Mouse (Mus musculus) forebrain, embryonic 12.5 days (tissue): ENCODE data around the gene Ppp6r1. TPM values are rescaled to one million over a fixed set of nuclear protein-coding genes. Genes with fewer than 3 reads are reported as not detected.

Source experiments
- ATAC-seq: fragments of 200-750 bp; cut with Nextera tagmentation; 2 replicates; pipeline ENCODE4 v1.8.0; 2017; ENCODE audit warnings: moderate TSS enrichment; ENCODE audit not compliant: low FRiP score
- H3K27ac ChIP-seq: fragments of 300-500 bp; sonication (generic); 2 replicates; pipeline ENCODE4 v1.5.1; 2016; ENCODE audit warnings: mild to moderate bottlenecking
- H3K27me3 ChIP-seq: fragments of 300-500 bp; sonication (generic); 2 replicates; pipeline ENCODE4 v1.6.1; 2016; ENCODE audit warnings: mild to moderate bottlenecking
- H3K36me3 ChIP-seq: fragments of 300-500 bp; sonication (generic); replicated peaks from 2 replicates; pipeline ENCODE4 v1.6.1; 2016; ENCODE audit warnings: mild to moderate bottlenecking
- H3K4me1 ChIP-seq: fragments of 300-500 bp; sonication (generic); 2 replicates; pipeline ENCODE4 v1.6.1; 2016
- H3K4me2 ChIP-seq: fragments of 300-500 bp; sonication (generic); 2 replicates; pipeline ENCODE4 v1.6.1; 2016; ENCODE audit warnings: mild to moderate bottlenecking, moderate library complexity
- H3K4me3 ChIP-seq: fragments of 300-500 bp; sonication (generic); replicated peaks from 2 replicates; pipeline ENCODE4 v1.5.1; 2016; ENCODE audit warnings: mild to moderate bottlenecking
- H3K9ac ChIP-seq: fragments of 300-500 bp; sonication (generic); 2 replicates; pipeline ENCODE4 v1.6.1; 2016; ENCODE audit warnings: mild to moderate bottlenecking
- H3K9me3 ChIP-seq: fragments of 300-500 bp; sonication (generic); 2 replicates; pipeline ENCODE4 v1.6.1; 2016
- WGBS: fragments of 180-500 bp; shearing (Covaris S2); methylation state at CpG from one replicate; pipeline ENCODE4 v1.1.7; 2016; 5-methylcytosine and 5-hydroxymethylcytosine counted together
- polyA plus RNA-seq: library from polyadenylated mRNA; unstranded; fragments of >200 nt; fragmentation: Nextera tagmentation; extraction: Ambion mirVana; gene quantifications from 2 replicates; pipeline ENCODE4 v1.2.1, GENCODE M21; 2016

Ppp6r1 gene
- polyA plus RNA-seq, 1 experiment from 2014 or later = 25.3 TPM

- no peak overlapping the region for H3K4me3 ChIP-seq
These were observed 2.9 kb downstream of the Ppp6r1 start for GRCm38 (mm10) chr7:4655916-4656315.

DNA sequence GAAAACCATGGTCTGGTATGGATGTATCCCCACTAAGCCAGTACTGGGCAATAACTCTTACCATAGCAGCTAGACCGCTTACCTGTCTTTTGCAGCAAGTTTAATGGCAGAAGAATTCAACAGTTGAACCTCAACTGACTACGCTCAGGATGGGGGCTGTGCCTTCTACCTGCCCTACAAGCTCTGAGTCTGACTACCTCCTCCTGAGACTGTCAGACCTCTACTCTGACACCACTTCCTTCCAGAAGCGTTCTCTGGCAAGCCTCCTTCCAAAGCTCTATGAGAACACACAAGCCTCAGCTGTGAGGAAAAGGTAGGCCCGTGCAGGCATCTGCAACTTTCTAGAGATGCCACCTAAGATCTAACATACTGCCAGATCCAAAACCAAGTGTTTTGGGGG lies 3.4 kb downstream of the Ppp6r1 start:
- H3K9ac ChIP-seq = no peak overlapping the region
- WGBS = 92% methylated on average over 4 of the region's 4 CpGs
- ATAC-seq = no peak
- no peak overlapping the region for H3K27ac ChIP-seq
- peaks cover 34% of the 10 kb centered on the region for H3K4me1 ChIP-seq
- H3K27me3 ChIP-seq = no peaks in the 10 kb centered on the region
- peaks cover 18% of the 10 kb centered on the region; the same call in 1 of the 2 replicates for H3K36me3 ChIP-seq
- H3K9me3 ChIP-seq = no peaks in the 10 kb centered on the region
- no peak overlapping the region for H3K4me3 ChIP-seq
- no peak overlapping the region for H3K4me2 ChIP-seq

More at GRCm38 (mm10) chr7:4655916-4656315, 2.9 kb downstream of the Ppp6r1 start:
- ATAC-seq = no peak
- H3K27me3 ChIP-seq = no peaks in the 10 kb centered on the region
- no peak overlapping the region for H3K9ac ChIP-seq
- no peak overlapping the region for H3K4me2 ChIP-seq
- 89% methylated on average over 1 of the region's 1 CpGs for WGBS
- H3K4me1 ChIP-seq = peaks cover 38% of the 10 kb centered on the region
- H3K36me3 ChIP-seq = peaks cover 18% of the 10 kb centered on the region; the same call in 1 of the 2 replicates
- no peak overlapping the region for H3K27ac ChIP-seq
- H3K9me3 ChIP-seq = no peaks in the 10 kb centered on the region

DNA sequence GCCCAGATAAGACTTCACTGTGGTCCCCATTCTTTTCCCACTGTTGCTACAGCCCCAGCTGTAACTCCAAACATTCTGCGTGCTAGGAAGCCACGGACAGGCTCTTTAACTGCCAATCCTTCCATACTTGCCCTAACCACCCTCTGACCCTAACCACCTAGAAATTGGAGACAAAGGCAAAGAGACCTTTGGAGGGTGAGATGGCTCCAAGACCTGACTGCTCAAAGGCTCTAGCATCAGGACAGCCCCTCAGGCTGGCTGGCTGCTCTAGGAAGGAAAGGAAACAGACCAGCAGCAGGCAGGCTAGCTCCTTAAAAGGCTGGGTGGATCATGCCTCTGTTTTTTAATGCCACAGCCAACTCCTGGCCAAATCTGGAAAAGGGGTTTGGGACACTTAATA lies 4.6 kb downstream of the Ppp6r1 start:
- Histone ChIP-seq H3K4me2 (no peak overlapping the region), H3K9ac (no peak overlapping the region), H3K9me3 (no peaks in the 10 kb centered on the region), H3K4me1 (peaks cover 26% of the 10 kb centered on the region), H3K36me3 (peaks cover 18% of the 10 kb centered on the region; the same call in 1 of the 2 replicates), H3K4me3 (no peak overlapping the region), H3K27me3 (no peaks in the 10 kb centered on the region), H3K27ac (no peak overlapping the region)
- 96% methylated on average over 2 of the region's 2 CpGs for WGBS
- no peak for ATAC-seq

GRCm38 (mm10) chr7:4653780-4654179 lies 5.0 kb downstream of the Ppp6r1 start:
- Histone ChIP-seq H3K27ac (no peak overlapping the region), H3K4me1 (peaks cover 26% of the 10 kb centered on the region), H3K36me3 (peaks cover 18% of the 10 kb centered on the region; the same call in 1 of the 2 replicates), H3K4me2 (no peak overlapping the region), H3K4me3 (no peak overlapping the region), H3K9ac (no peak overlapping the region), H3K27me3 (no peaks in the 10 kb centered on the region), H3K9me3 (no peaks in the 10 kb centered on the region)
- no peak for ATAC-seq
- WGBS = 89% methylated on average over 7 of the region's 7 CpGs

GRCm38 (mm10) chr7:4653351-4653750 lies 5.5 kb downstream of the Ppp6r1 start:
- WGBS = 91% methylated on average over 5 of the region's 5 CpGs
- Histone ChIP-seq H3K27ac (no peak overlapping the region), H3K27me3 (no peaks in the 10 kb centered on the region)

GRCm38 (mm10) chr7:4652726-4653125 lies 6.1 kb downstream of the Ppp6r1 start:
- H3K4me2 ChIP-seq = no peak overlapping the region
- no peak overlapping the region for H3K27ac ChIP-seq
- H3K9me3 ChIP-seq = no peaks in the 10 kb centered on the region
- no peak for ATAC-seq
- peaks cover 18% of the 10 kb centered on the region; the same call in 1 of the 2 replicates for H3K36me3 ChIP-seq
- no peak overlapping the region for H3K9ac ChIP-seq
- WGBS = 98% methylated on average over 5 of the region's 5 CpGs
- no peak overlapping the region for H3K4me3 ChIP-seq
- no peaks in the 10 kb centered on the region for H3K27me3 ChIP-seq
- peaks cover 22% of the 10 kb centered on the region for H3K4me1 ChIP-seq

More at GRCm38 (mm10) chr7:4653351-4653750, 5.5 kb downstream of the Ppp6r1 start:
- no peak for ATAC-seq
- no peak overlapping the region for H3K4me3 ChIP-seq
- H3K4me1 ChIP-seq = peaks cover 26% of the 10 kb centered on the region
- peaks cover 18% of the 10 kb centered on the region; the same call in 1 of the 2 replicates for H3K36me3 ChIP-seq
- no peak overlapping the region for H3K9ac ChIP-seq
- no peak overlapping the region for H3K4me2 ChIP-seq
- no peaks in the 10 kb centered on the region for H3K9me3 ChIP-seq

DNA sequence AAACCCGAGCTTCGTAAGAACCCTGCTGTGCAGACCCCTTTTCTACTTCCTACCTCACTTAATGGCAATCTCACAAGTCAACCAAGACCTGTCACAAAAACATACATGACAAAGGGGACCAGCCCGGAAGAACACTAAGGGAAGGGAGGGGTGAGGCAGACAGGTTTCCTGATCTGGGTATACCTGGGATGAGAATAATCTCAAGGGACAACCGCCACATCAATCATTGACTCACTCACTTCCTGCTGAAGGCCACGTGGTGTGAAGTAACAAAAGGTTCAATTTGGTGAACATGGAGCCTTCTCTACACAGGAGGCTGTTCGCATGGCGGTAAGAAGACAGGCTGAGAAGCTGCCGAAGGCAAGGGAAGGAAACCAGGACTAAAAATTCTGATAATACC lies 7.2 kb downstream of the Ppp6r1 start:
- H3K4me2 ChIP-seq = no peak overlapping the region
- no peak overlapping the region for H3K4me3 ChIP-seq
- ATAC-seq = no peak
- WGBS = 96% methylated on average over 8 of the region's 8 CpGs
- H3K9ac ChIP-seq = no peak overlapping the region
- peaks cover 23% of the 10 kb centered on the region for H3K36me3 ChIP-seq
- no peaks in the 10 kb centered on the region for H3K9me3 ChIP-seq
- peaks cover 10% of the 10 kb centered on the region for H3K4me1 ChIP-seq
- H3K27me3 ChIP-seq = no peaks in the 10 kb centered on the region
- H3K27ac ChIP-seq = no peak overlapping the region

DNA sequence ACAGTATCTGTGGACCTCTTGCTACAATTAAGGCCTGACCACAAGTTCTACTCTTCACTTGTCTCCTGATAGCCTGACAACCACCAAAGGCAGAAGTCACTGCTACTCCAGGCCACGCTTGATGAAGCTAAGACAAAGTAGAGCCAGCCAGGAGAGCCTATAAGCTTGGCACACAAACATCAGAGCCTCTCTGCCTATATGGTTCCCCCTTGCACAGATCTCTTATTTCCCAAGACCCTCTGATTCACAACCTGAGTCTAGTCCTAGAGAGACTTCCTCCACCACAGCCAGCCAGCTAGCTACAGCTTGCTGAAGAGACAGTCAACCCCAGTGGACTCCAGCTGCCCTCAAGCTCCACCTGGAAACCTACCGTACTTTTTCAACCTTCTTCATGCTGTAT lies 10.8 kb downstream of the Ppp6r1 start:
- H3K36me3 ChIP-seq = peaks cover 54% of the 10 kb centered on the region
- WGBS = 94% methylated on average over 2 of the region's 2 CpGs
- no peak for ATAC-seq
- no peak overlapping the region for H3K9ac ChIP-seq
- H3K4me2 ChIP-seq = no peak overlapping the region
- no peaks in the 10 kb centered on the region for H3K9me3 ChIP-seq
- H3K4me3 ChIP-seq = no peak overlapping the region
- no peaks in the 10 kb centered on the region for H3K4me1 ChIP-seq
- H3K27ac ChIP-seq = no peak overlapping the region
- no peaks in the 10 kb centered on the region for H3K27me3 ChIP-seq

DNA sequence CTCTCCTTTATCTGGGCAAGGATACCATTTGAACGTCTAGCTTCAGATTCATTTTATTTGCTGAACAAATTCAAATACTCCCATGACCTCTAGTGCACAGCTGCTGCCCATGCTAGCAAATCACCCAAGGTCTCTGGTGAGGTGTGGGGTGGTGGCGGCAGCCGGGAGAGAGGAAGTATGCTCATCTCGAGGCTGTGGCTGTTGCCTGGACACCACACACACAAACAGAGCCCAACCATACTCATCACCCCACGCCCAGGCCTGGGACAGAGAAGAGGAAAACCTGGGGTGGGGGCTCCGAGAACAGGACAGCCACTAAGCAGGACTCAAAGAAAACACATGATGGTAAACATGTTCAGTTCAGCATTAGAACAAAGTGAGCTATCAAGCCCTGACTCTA lies 11.5 kb downstream of the Ppp6r1 start:
- 85% methylated on average over 6 of the region's 6 CpGs for WGBS
- Histone ChIP-seq H3K27me3 (no peaks in the 10 kb centered on the region), H3K9ac (no peak overlapping the region), H3K4me3 (no peak overlapping the region), H3K4me1 (no peaks in the 10 kb centered on the region), H3K4me2 (no peak overlapping the region), H3K36me3 (peaks cover 54% of the 10 kb centered on the region), H3K9me3 (no peaks in the 10 kb centered on the region), H3K27ac (no peak overlapping the region)
- no peak for ATAC-seq

DNA sequence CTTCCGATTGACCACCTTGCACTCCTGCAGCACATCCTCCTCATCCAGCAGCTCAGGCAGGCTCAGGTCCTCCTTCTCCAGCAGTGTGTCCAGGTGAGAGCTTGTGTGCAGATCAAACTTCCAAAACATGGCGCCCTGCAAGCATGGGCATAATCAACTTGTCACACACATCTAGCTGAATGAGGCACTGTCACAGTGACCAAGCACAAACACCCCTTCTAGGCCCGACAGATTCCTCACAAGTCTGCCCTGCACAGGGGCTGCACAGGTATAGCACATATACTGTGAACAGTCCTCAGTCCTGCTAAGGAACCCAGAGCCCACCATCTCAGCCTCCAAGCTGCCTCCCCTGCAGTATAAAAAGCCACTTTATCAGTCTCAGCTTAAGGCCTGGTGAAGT lies 12.0 kb downstream of the Ppp6r1 start:
- H3K27ac ChIP-seq = no peak overlapping the region
- ATAC-seq = no peak
- H3K27me3 ChIP-seq = no peaks in the 10 kb centered on the region
- H3K36me3 ChIP-seq = peaks cover 59% of the 10 kb centered on the region
- H3K4me2 ChIP-seq = no peak overlapping the region
- H3K9me3 ChIP-seq = no peaks in the 10 kb centered on the region
- no peak overlapping the region for H3K4me3 ChIP-seq
- 87% methylated on average over 3 of the region's 3 CpGs for WGBS
- H3K9ac ChIP-seq = no peak overlapping the region
- no peaks in the 10 kb centered on the region for H3K4me1 ChIP-seq

DNA sequence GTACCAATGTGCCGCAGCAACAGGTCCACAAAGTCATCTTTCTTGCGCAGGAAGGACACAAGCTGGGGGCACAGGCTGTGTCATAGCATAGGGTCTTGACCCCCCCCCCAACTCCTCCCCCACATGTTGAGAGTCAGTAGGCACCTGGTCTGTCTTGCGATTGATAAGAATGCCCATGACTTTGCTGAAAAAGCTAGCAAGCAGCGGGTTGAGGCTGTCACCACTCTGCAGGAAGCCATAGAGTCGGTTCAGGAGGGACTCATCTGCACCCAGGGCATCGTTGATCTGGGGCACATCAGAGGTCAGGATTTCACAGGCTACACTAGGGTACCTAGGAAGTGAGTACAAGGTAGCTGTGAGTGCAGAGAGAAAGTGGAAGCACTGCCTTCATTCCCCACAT lies 15.6 kb downstream of the Ppp6r1 start:
- no peaks in the 10 kb centered on the region for H3K9me3 ChIP-seq
- no peak overlapping the region for H3K4me2 ChIP-seq
- WGBS = 91% methylated on average over 6 of the region's 6 CpGs
- no peak overlapping the region for H3K4me3 ChIP-seq
- H3K27me3 ChIP-seq = no peaks in the 10 kb centered on the region
- H3K36me3 ChIP-seq = peaks cover 85% of the 10 kb centered on the region
- no peaks in the 10 kb centered on the region for H3K4me1 ChIP-seq
- H3K27ac ChIP-seq = no peak overlapping the region
- no peak for ATAC-seq
- no peak overlapping the region for H3K9ac ChIP-seq

GRCm38 (mm10) chr7:4641956-4642355 lies 16.9 kb downstream of the Ppp6r1 start:
- no peak overlapping the region for H3K27ac ChIP-seq
- ATAC-seq = no peak
- H3K36me3 ChIP-seq = peaks cover 92% of the 10 kb centered on the region

DNA sequence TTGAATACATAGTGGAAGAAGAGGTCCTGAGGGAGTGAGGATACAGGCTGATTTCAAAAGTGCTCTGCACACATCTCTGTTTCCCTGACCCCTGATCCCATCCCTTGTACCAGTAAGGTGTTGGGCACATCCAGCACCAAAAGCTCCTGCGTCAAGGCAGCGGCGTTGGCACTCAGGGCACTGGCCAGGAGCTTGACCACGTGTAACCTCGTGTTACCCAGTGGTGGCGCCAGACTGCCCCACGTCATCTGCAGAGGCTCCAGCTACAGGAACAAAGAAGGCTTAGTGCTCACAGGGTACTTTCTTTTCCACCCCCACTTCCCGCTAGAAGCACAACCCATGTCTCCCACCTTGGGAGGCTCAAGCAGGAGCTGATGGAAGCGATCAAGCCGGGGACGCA lies 17.7 kb downstream of the Ppp6r1 start:
- no peak for ATAC-seq
- Histone ChIP-seq H3K9me3 (no peaks in the 10 kb centered on the region), H3K4me3 (no peak overlapping the region), H3K4me1 (no peaks in the 10 kb centered on the region), H3K27ac (no peak overlapping the region), H3K27me3 (no peaks in the 10 kb centered on the region), H3K36me3 (peaks cover 93% of the 10 kb centered on the region), H3K9ac (no peak overlapping the region), H3K4me2 (no peak overlapping the region)
- 79% methylated on average over 11 of the region's 11 CpGs for WGBS

More at GRCm38 (mm10) chr7:4641956-4642355, 16.9 kb downstream of the Ppp6r1 start:
- Histone ChIP-seq H3K9me3 (no peaks in the 10 kb centered on the region), H3K27me3 (no peaks in the 10 kb centered on the region), H3K4me1 (no peaks in the 10 kb centered on the region), H3K4me2 (no peak overlapping the region), H3K4me3 (no peak overlapping the region), H3K9ac (no peak overlapping the region)
- WGBS = 95% methylated on average over 7 of the region's 7 CpGs
